Mouse (Mus musculus) spleen, adult 2 months (tissue): ENCODE data around the gene Rapgef3. TPM values are rescaled to one million over a fixed set of nuclear protein-coding genes. Genes with fewer than 3 reads are reported as not detected.

ENCODE experiments used
- DNase-seq, 2 experiments: peaks; one replicate each; pipeline versions ENCODE4 v3.0.0 to v3.0.0-alpha.2; 2012 to 2021; ENCODE audit warnings: low spot score in 2 of 2, low read depth in 1 of 2
- H3K27ac ChIP-seq: fragments of 200-500 bp; 2 replicates; pipeline ENCODE4 v1.5.1; 2012; ENCODE audit warnings: low read length, inconsistent platforms; ENCODE audit not compliant: insufficient read depth
- H3K27me3 ChIP-seq: fragments of 200-500 bp; 2 replicates; pipeline ENCODE4 v1.6.1; 2012; ENCODE audit warnings: mild to moderate bottlenecking, moderate library complexity, low read length, inconsistent platforms; ENCODE audit not compliant: control insufficient read depth, insufficient read depth
- H3K36me3 ChIP-seq: fragments of 200-500 bp; 2 replicates; pipeline ENCODE4 v1.6.1; 2012; ENCODE audit warnings: mild to moderate bottlenecking, low read length, inconsistent platforms; ENCODE audit not compliant: control insufficient read depth, insufficient read depth
- H3K4me1 ChIP-seq: fragments of 200-500 bp; 2 replicates; pipeline ENCODE4 v1.6.1; 2011; ENCODE audit warnings: inconsistent platforms; ENCODE audit not compliant: control insufficient read depth, insufficient read depth, insufficient read length
- H3K4me3 ChIP-seq: fragments of 200-500 bp; 2 replicates; pipeline ENCODE4 v1.5.1; 2011; ENCODE audit warnings: mild to moderate bottlenecking, inconsistent platforms; ENCODE audit not compliant: insufficient read depth, insufficient read length; ENCODE audit errors: extremely low read depth
- CTCF ChIP-seq: fragments of 200-500 bp; IDR thresholded peaks from 2 replicates; pipeline ENCODE4 v1.5.1; 2011; ENCODE audit warnings: mild to moderate bottlenecking, inconsistent platforms; ENCODE audit not compliant: insufficient read depth, insufficient read length, insufficient replicate concordance; ENCODE audit errors: extremely low read depth
- POLR2A ChIP-seq: fragments of 200-500 bp; IDR thresholded peaks from 2 replicates; pipeline ENCODE4 v1.6.1; 2011; ENCODE audit warnings: low read depth, low read length, inconsistent platforms
- WGBS: fragments of 180-500 bp; shearing (Covaris S2); methylation state at CpG from one replicate; pipeline ENCODE4 v1.1.7; 2018; 5-methylcytosine and 5-hydroxymethylcytosine counted together
- polyA plus RNA-seq: library from polyadenylated mRNA; depleted of rRNA; stranded (reverse); fragments of >200 nt; gene quantifications from 2 replicates; pipeline ENCODE4 v1.2.3, GENCODE M21; 2012

Rapgef3 gene
- polyA plus RNA-seq, 1 experiment = 28.8 TPM

GRCm38 (mm10) chr15:97748309-97748708, 19.5 kb downstream of the Rapgef3 start:
- WGBS = 66% methylated on average over 10 of the region's 10 CpGs
- Histone ChIP-seq H3K36me3 (no peaks in the 10 kb centered on the region), H3K4me1 (peaks cover 29% of the 10 kb centered on the region; the same call in 1 of the 2 replicates), H3K27ac (no peak overlapping the region), H3K4me3 (no peak overlapping the region), H3K27me3 (no peaks in the 10 kb centered on the region)
- DNase-seq = no peak
- TF ChIP-seq POLR2A = no peak
- TF ChIP-seq CTCF = no peak

- no peaks in the 10 kb centered on the region for H3K27me3 ChIP-seq
- no peak overlapping the region for H3K27ac ChIP-seq
- 88% methylated on average over 4 of the region's 4 CpGs for WGBS
- DNase-seq = no peak
- TF ChIP-seq POLR2A (no peak), CTCF (no peak)
- H3K4me1 ChIP-seq = peaks cover 30% of the 10 kb centered on the region; the same call in 1 of the 2 replicates
- no peak overlapping the region for H3K4me3 ChIP-seq
- H3K36me3 ChIP-seq = no peaks in the 10 kb centered on the region
These were observed 20.3 kb downstream of the Rapgef3 start for GRCm38 (mm10) chr15:97747486-97747885.

- Histone ChIP-seq H3K36me3 (no peaks in the 10 kb centered on the region), H3K27ac (no peak overlapping the region), H3K27me3 (no peaks in the 10 kb centered on the region), H3K4me1 (peaks cover 36% of the 10 kb centered on the region; the same call in 1 of the 2 replicates), H3K4me3 (no peak overlapping the region)
- 92% methylated on average over 24 of the region's 24 CpGs for WGBS
- no peak for TF ChIP-seq POLR2A
- no peak for TF ChIP-seq CTCF
- no peak for DNase-seq
These were observed 21.0 kb downstream of the Rapgef3 start for GRCm38 (mm10) chr15:97746748-97747147.

- Histone ChIP-seq H3K4me1 (peaks cover 40% of the 10 kb centered on the region; the same call in 1 of the 2 replicates), H3K27ac (no peak overlapping the region)
- TF ChIP-seq CTCF = no peak
- no peak for TF ChIP-seq POLR2A
These were observed 21.5 kb downstream of the Rapgef3 start for GRCm38 (mm10) chr15:97746278-97746677.

GRCm38 (mm10) chr15:97745331-97745730, 22.4 kb downstream of the Rapgef3 start:
- H3K36me3 ChIP-seq = no peaks in the 10 kb centered on the region
- TF ChIP-seq CTCF = no peak
- no peak for TF ChIP-seq POLR2A
- peaks cover 44% of the 10 kb centered on the region; the same call in 1 of the 2 replicates for H3K4me1 ChIP-seq
- 56% methylated on average over 10 of the region's 10 CpGs for WGBS
- no peak overlapping the region for H3K4me3 ChIP-seq
- H3K27ac ChIP-seq = peak overlapping the region; percentile 38
- no peak for DNase-seq
- no peaks in the 10 kb centered on the region for H3K27me3 ChIP-seq

More at GRCm38 (mm10) chr15:97746278-97746677, 21.5 kb downstream of the Rapgef3 start:
- no peaks in the 10 kb centered on the region for H3K36me3 ChIP-seq
- no peak overlapping the region for H3K4me3 ChIP-seq
- no peaks in the 10 kb centered on the region for H3K27me3 ChIP-seq
- 74% methylated on average over 10 of the region's 10 CpGs for WGBS
- no peak for DNase-seq

DNA sequence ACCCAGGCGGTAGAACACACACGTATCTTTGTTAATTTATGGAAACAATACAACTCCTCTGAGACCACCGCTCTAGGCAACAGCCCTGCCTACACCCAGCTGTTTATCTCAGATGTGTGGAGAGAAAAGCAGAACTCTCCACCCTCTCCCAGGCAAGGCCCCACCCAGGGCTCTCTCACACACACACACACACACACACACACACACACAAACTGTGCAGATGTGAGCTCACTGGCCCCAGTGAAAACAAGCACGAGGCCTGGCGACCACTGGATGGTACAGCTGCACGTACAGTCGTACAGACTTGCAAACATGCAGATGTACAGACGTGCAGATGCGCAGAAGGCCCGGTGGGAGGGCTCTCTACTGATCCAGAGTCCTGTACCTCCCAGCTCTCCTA, 22.8 kb downstream of the Rapgef3 start:
- H3K27me3 ChIP-seq = no peaks in the 10 kb centered on the region
- peaks cover 40% of the 10 kb centered on the region; the same call in 1 of the 2 replicates for H3K4me1 ChIP-seq
- WGBS = 16% methylated on average over 10 of the region's 10 CpGs
- no peak overlapping the region for H3K4me3 ChIP-seq
- no peaks in the 10 kb centered on the region for H3K36me3 ChIP-seq
- TF ChIP-seq CTCF = no peak
- no peak for TF ChIP-seq POLR2A
- peak overlapping the region; percentile 54 for H3K27ac ChIP-seq
- peak; percentile 44 to 59 for DNase-seq

DNA sequence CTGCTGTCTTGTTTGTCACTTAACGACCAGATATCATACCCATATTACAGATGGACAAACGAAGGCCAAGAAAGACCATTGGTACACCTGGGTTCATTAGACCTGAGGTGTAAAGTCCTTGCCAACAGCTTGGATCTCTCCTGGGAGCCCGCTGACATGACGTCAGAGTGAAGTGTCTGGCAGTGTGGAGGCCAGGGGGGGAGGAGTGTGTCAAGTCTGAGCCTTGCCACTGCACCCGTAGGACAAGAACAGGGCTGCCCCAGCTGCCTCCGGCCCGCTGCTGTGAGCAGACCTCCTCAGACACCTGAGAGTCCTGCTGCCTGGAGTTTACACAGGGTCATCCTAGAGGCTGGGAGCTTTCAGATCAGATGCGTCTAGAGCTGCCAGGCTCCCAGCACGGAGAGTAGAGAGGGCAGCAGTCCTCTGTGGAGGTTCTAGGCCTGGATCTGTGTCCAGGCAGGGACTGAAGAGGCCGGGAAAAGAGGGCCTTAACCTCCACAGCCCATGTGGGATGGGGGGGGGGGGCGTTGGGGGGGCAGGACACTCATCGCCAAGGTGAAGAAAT, 23.7 kb downstream of the Rapgef3 start:
- TF ChIP-seq CTCF (no peak), POLR2A (no peak)
- H3K36me3 ChIP-seq = no peaks in the 10 kb centered on the region
- peak overlapping the region; percentile 38; the same call in 1 of the 2 replicates for H3K27ac ChIP-seq
- H3K4me3 ChIP-seq = no peak overlapping the region
- DNase-seq = no peak
- peaks cover 36% of the 10 kb centered on the region; the same call in 1 of the 2 replicates for H3K4me1 ChIP-seq
- 68% methylated on average over 12 of the region's 12 CpGs for WGBS
- no peaks in the 10 kb centered on the region for H3K27me3 ChIP-seq
